Mouse (Mus musculus): ENCODE data around the gene Sp6. TPM values are rescaled to one million over a fixed set of nuclear protein-coding genes. Genes with fewer than 3 reads are reported as not detected.
A peak's percentile ranks its signal among the peaks of the same experiment; 100 is the strongest.

Gene Sp6
- polyA plus RNA-seq, 1 experiment from 2014 or later = 0.62 TPM

DNA sequence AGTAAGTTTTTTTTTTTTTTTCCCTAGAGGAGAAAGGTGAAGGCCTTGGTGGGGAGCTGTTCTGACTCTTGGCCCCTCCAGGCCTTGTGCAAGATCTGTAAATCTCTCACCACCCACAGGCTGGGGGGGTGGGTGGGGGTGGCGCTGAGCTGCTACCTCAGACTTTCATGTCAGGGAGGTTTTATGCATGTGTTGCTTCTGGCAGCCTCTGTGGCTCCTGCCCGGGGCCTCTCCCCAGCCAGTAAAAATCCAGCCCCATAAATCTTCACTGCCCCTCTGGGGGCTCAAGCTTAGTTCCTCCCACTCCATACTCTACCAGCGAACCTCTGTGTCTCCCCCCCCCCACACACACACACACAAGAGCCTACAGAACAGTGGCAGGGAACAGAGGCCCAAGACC is 26.7 kb upstream of the Sp6 start:
- peaks cover 13% of the 10 kb centered on the region for H3K4me1 ChIP-seq (replicated peaks)
- H3K4me3 ChIP-seq = no peak overlapping the region
- no peak overlapping the region for H3K27ac ChIP-seq (replicated peaks)
- peaks cover 20% of the 10 kb centered on the region for H3K27me3 ChIP-seq
- no peaks in the 10 kb centered on the region for H3K9me3 ChIP-seq
- H3K36me3 ChIP-seq = no peaks in the 10 kb centered on the region
- ATAC-seq (ENCODE audit: low FRiP score, low read depth) = no peak
- H3K9ac ChIP-seq = no peak overlapping the region
- 40% methylated on average over 3 of the region's 3 CpGs for WGBS
- H3K4me2 ChIP-seq = no peak overlapping the region

DNA sequence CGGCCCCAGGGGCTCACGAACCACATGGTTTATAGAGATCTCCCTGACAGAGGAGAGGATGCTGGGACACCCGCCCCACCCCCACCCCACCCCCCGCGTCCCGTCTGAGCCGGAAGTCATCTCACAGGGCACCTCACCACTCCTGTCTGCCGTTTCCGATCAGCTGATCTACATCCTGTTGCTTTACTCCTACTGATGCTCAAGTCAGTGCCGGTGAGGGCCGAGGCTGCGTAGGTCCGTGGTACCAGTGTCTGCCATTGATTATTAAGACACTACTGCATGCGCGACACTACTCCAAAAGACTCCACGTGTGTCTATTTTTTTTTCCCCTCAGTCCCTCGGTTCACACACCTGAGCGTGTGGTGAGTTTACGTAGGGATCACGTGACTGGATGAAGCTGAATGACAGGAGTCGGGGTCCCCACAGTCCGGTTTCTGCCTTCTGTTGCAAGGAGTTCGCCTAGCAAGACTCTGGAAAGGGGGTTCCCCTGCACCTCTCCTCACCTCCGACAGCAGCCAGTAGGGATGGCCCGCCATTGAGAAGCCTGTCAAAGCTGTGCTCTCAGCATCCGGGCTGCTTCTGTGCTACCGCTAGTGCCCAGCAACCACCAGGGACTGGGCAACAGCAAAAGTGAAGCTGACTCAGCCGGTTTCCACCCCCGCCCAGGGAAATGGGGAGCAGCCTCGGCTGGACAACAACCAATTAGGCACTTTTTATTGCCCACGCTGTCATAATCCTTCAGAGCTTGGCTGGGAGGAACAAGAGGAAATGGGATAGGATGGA is 25.1 kb upstream of the Sp6 start:
- Histone ChIP-seq H3K9ac (peak overlapping the region; percentile 37), H3K4me3 (peak overlapping the region; percentile 43), H3K4me2 (peak overlapping the region; percentile 61), H3K27me3 (peaks cover 20% of the 10 kb centered on the region), H3K4me1 (replicated peaks) (peaks cover 13% of the 10 kb centered on the region), H3K36me3 (no peaks in the 10 kb centered on the region), H3K27ac (replicated peaks) (peak overlapping the region; percentile 56), H3K9me3 (no peaks in the 10 kb centered on the region)
- 7% methylated on average over 31 of the region's 31 CpGs for WGBS
- ATAC-seq (ENCODE audit: low FRiP score, low read depth) = peak; percentile 73

DNA sequence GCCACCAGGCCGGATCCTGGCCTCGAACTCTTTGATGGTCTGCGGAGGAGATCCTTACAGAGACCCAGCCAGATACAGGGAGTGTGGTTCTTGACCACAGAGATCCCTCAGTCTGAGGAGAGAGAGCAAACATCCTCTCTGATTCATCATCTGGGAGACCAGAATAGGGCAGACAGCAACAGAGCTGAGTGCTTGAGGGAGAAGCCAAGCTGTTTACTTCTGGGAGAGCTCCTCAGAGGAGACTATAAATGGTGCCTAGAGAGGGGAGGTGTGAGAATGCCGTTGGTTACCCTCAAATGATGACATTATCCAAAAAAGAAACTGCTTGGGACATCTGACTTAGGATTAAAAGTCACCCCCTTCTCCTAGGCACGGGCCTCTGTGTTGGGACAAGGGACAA is 21.7 kb upstream of the Sp6 start:
- Histone ChIP-seq H3K4me2 (no peak overlapping the region), H3K27ac (replicated peaks) (no peak overlapping the region), H3K9me3 (no peaks in the 10 kb centered on the region), H3K4me1 (replicated peaks) (peaks cover 13% of the 10 kb centered on the region), H3K9ac (no peak overlapping the region), H3K27me3 (0 out of 2 replicates have a peak, but pooled peaks cover 4% of the 10 kb centered on the region), H3K4me3 (no peak overlapping the region), H3K36me3 (no peaks in the 10 kb centered on the region)
- no peak for ATAC-seq (ENCODE audit: low FRiP score, low read depth)
- WGBS = 79% methylated on average over 5 of the region's 5 CpGs

DNA sequence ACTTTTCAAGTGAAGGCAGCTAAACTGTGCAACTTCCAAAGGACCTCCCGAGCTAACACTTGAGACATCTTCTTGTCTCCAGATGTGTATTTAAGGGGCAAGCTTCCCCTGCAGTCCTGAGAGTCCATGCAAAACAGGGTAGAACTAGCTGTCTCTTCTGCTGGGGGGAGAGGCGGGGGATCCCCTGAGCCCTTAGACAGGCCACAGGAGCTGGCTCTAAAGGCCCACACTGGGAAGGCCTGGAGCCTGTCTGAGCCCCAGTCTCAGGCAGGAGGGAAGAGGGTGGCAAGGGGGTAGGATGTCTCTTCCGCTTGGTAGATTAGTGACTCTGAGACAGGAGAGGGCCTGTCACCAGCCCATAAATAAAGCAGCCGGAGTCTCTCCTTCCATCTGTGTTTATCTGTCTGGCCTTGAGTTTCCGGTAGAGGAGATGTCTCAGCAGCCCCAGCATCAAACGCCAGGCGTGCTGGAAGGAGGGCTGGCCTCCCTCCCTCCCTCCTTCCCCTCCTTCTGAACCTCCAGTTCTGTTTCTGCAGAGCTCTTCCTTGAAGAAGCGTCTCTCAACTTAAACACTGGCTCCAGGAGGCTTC is 20.4 kb upstream of the Sp6 start:
- peaks cover 19% of the 10 kb centered on the region for H3K4me1 ChIP-seq (replicated peaks)
- no peaks in the 10 kb centered on the region for H3K9me3 ChIP-seq
- WGBS = 54% methylated on average over 8 of the region's 8 CpGs
- H3K36me3 ChIP-seq = no peaks in the 10 kb centered on the region
- H3K27me3 ChIP-seq = 0 out of 2 replicates have a peak, but pooled peaks cover 4% of the 10 kb centered on the region
- H3K4me2 ChIP-seq = no peak overlapping the region
- ATAC-seq (ENCODE audit: low FRiP score, low read depth) = no peak
- no peak overlapping the region for H3K27ac ChIP-seq (replicated peaks)
- H3K9ac ChIP-seq = no peak overlapping the region
- H3K4me3 ChIP-seq = no peak overlapping the region

DNA sequence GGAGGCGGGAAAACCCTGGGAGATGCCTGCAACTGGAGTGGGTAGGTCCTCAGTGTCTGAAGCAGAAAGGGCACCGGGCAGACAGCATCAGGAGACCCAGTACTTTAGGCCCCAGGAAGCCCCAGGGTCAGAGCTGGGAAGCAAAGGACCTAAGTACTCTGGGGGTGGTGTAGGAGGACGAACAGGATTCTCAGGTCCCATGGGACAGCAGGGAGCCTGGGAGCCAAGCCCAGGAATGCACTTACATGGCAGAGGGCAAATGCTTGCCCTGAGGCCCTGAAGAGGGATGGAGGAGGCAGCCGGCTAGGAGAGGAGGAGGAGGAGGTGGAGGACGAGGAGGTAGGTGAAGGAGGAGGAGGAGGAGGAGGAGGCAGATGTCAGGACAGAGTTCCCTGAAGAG is 18.2 kb upstream of the Sp6 start:
- H3K4me2 ChIP-seq = no peak overlapping the region
- no peak overlapping the region for H3K4me3 ChIP-seq
- 25% methylated on average over 5 of the region's 5 CpGs for WGBS
- H3K27ac ChIP-seq (replicated peaks) = no peak overlapping the region
- no peaks in the 10 kb centered on the region for H3K36me3 ChIP-seq
- H3K4me1 ChIP-seq (replicated peaks) = peaks cover 11% of the 10 kb centered on the region
- no peaks in the 10 kb centered on the region; the same call in 1 of the 2 replicates for H3K27me3 ChIP-seq
- no peak overlapping the region for H3K9ac ChIP-seq
- H3K9me3 ChIP-seq = no peaks in the 10 kb centered on the region
- no peak for ATAC-seq (ENCODE audit: low FRiP score, low read depth)

DNA sequence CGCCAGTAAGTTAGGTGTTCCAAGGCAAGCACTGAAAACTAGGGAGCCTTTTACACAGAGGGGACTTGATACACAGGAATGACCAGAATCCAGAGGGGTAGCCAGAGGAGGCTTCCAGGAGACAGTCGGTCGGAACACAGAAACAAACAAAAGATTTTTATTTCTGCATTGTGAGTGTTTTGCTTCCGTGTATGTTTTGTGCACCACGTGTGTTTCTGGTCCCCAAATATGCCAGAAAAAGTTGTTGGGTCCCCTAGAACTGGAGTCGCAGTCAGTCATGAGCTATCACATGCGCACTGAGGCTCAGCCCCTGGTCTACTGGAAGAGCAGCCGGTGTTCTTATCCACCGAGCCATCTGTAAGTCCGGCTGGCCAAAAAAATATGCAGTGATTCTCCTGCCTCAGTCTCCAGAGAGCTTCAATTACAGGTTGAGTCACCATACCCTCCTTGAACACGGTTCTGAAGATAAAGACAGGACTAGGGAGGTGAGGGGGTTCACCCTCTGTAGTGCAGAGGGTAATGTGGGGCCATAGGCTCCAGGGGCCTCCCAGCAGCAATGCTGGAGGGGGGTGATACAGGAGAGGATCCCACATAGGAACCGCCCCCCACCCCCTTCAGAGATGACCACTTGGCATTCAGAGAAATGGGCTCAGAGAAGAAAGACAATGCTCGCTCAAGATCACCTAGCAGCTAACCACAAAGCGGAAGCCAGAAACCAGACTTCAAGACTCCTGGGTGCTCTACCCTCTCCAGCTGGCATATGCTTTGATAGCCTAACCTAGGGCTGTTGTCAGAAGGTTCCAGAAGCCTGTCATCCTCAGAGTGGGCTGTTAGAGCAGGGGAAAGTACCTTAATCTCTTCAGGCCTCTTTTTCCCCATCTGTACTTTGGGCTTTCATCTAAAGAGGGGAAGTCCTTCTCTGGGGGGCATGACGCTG is 17.1 kb upstream of the Sp6 start:
- Histone ChIP-seq H3K9me3 (no peaks in the 10 kb centered on the region), H3K9ac (0 out of 2 replicates have a peak overlapping the region, but pooled peaks have one; percentile 50), H3K4me1 (replicated peaks) (peaks cover 11% of the 10 kb centered on the region), H3K4me3 (no peak overlapping the region), H3K27me3 (no peaks in the 10 kb centered on the region; the same call in 1 of the 2 replicates), H3K27ac (replicated peaks) (no peak overlapping the region), H3K36me3 (no peaks in the 10 kb centered on the region), H3K4me2 (no peak overlapping the region)
- ATAC-seq (ENCODE audit: low FRiP score, low read depth) = no peak
- 77% methylated on average over 15 of the region's 15 CpGs for WGBS

DNA sequence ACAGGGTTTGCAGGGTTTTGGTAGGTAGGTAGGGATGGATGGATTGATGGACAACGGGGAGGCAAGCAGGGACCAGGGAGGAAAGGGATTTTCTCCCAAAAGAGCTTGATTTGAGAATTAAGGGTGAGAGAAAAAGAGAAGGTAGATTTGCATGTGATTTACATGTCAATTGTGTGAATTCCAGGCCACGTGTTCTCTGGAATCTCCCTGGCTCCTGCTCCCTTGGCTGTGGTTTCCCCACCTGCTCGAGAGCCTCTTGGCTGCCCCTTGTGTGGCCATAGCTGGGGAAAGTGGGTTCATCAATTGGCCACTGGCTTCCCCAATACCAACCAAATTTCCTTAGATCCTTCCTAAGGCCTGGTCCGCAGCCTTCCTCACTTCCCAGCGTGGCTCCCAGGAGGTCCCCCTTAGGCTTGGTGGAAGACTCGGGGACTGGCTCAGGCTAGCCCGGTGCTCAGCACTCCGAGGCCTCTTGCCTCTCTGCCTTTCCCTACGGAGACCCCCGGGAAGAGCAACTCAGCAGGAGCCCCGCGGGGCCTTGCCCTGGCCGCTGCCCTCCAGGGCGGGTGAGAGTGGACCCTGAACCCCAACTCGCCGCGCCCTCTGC is 16.3 kb upstream of the Sp6 start:
- H3K9ac ChIP-seq = peak overlapping the region; percentile 50; the same call in 1 of the 2 replicates
- no peaks in the 10 kb centered on the region; the same call in 1 of the 2 replicates for H3K27me3 ChIP-seq
- peak overlapping the region; percentile 62 for H3K4me2 ChIP-seq
- peak; percentile 28; the same call in 1 of the 2 replicates for ATAC-seq (ENCODE audit: low FRiP score, low read depth)
- WGBS = 11% methylated on average over 17 of the region's 17 CpGs
- no peaks in the 10 kb centered on the region for H3K9me3 ChIP-seq
- peaks cover 11% of the 10 kb centered on the region for H3K4me1 ChIP-seq (replicated peaks)
- H3K4me3 ChIP-seq = peak overlapping the region; percentile 19
- H3K27ac ChIP-seq (replicated peaks) = no peak overlapping the region
- no peaks in the 10 kb centered on the region for H3K36me3 ChIP-seq

DNA sequence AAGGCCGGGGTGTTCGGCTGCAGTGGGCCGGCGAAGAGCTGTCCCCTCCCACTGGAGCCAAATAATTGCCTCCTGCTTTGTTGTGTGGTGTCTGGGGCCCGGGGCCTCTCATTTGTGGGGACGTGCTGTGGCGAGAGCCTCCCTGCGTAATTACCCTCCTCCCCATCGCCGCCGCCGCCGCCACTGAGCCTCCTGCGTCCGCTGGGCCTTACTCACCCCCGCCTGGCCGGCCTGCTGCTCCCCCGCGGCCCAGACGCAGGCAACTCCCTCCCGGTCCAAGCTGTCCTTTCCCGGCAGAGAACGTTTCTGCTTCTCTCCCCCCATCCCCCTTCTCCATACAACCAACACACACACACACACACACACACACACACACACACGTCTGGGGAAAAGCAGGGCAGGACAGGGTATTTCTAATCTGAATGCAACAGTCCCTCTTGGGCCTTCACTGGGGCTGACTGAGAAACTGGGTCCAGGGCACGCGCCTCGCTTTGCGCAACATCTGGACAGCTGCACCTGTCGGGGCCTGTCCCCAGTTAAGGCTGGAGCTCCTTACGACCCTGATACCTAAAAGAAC is 15.7 kb upstream of the Sp6 start:
- Histone ChIP-seq H3K9ac (peak overlapping the region; percentile 50), H3K9me3 (no peaks in the 10 kb centered on the region), H3K4me3 (peak overlapping the region; percentile 19), H3K4me2 (peak overlapping the region; percentile 62), H3K27me3 (no peaks in the 10 kb centered on the region; the same call in 1 of the 2 replicates), H3K36me3 (no peaks in the 10 kb centered on the region), H3K4me1 (replicated peaks) (peaks cover 11% of the 10 kb centered on the region), H3K27ac (replicated peaks) (no peak overlapping the region)
- ATAC-seq (ENCODE audit: low FRiP score, low read depth) = peak; percentile 53
- 5% methylated on average over 28 of the region's 30 CpGs for WGBS

DNA sequence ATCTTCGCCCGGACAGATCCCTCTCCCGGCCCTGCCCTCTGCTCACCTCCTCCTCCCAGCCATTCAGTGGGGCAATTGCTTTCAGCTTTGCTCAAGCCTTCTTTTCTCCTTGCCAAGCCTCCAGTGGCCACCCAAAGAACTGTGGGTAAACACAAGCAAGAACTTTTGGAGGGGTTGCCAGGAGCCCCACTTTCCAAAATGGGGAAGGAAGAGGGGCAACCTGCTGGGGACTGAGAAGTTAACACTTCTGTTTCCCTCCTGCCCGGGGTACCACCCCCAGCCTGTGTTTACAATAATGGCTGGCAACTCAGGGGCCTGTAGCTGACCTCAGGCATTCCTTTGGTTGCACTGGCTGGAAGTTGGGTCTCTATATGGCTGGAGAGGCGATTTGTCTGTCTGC is 10.0 kb upstream of the Sp6 start:
- no peak for ATAC-seq (ENCODE audit: low FRiP score, low read depth)
- H3K36me3 ChIP-seq = no peaks in the 10 kb centered on the region
- H3K4me1 ChIP-seq (replicated peaks) = no peaks in the 10 kb centered on the region
- no peak overlapping the region for H3K9ac ChIP-seq
- 34% methylated on average over 5 of the region's 5 CpGs for WGBS
- H3K4me3 ChIP-seq = no peak overlapping the region
- H3K9me3 ChIP-seq = no peaks in the 10 kb centered on the region
- H3K4me2 ChIP-seq = no peak overlapping the region
- H3K27me3 ChIP-seq = peaks cover under 1% of the 10 kb centered on the region; the same call in 1 of the 2 replicates
- no peak overlapping the region for H3K27ac ChIP-seq (replicated peaks)

DNA sequence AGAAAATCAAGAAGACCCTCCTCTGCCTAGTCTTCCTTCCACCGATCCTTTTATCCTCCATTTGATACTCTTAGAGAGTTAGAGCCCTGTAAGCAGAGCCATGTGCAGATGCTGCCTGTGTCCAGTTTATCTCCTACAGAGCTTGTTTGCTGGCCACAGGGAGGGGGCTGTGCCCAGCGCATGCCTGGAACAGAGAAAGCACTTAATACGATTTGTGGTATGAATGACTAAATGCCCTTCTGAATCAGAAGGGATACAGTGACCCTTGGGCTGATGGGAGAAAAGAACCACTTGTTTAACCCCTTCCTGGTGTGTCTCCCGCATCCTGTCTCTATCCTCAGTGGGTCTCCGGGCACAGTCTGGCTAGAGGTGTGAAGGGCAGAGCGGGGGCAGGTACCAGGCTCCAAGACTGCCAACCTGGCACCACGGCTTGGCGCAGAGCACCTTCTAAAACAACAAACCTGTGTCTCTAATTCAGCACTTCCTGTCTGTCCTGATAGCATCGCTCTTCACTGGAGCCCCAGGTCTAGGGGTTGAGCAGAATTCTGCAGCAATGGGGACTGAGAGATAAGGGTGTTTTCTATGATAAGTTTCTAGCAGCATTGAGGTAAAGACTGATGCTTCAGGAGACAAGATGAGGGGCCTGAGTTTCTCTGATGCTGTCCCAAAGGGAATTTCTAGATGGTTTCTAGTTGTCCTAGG is 6.0 kb upstream of the Sp6 start:
- Histone ChIP-seq H3K4me2 (no peak overlapping the region), H3K36me3 (no peaks in the 10 kb centered on the region), H3K9ac (no peak overlapping the region), H3K9me3 (no peaks in the 10 kb centered on the region), H3K4me1 (replicated peaks) (no peaks in the 10 kb centered on the region), H3K4me3 (no peak overlapping the region), H3K27me3 (peaks cover 17% of the 10 kb centered on the region; the same call in 1 of the 2 replicates), H3K27ac (replicated peaks) (no peak overlapping the region)
- 76% methylated on average over 9 of the region's 9 CpGs for WGBS
- ATAC-seq (ENCODE audit: low FRiP score, low read depth) = no peak

Measured in hindbrain, embryonic 15.5 days (tissue).